Mouse (Mus musculus) G1E (cell line): ENCODE data around the gene Serbp1. TPM values are rescaled to one million over a fixed set of nuclear protein-coding genes. Genes with fewer than 3 reads are reported as not detected.

Source experiments
- ATAC-seq: 2 replicates; pipeline ENCODE4 v1.8.0; 2016; ENCODE audit warnings: mild to moderate bottlenecking; ENCODE audit not compliant: insufficient number of reproducible peaks, poor library complexity, low FRiP score, severe bottlenecking; ENCODE audit errors: extremely low read depth
- DNase-seq: peaks from one replicate; pipeline ENCODE4 v3.0.0; 2012; ENCODE audit warnings: low spot score
- H3K27me3 ChIP-seq: 2 replicates; pipeline ENCODE4 v1.6.1; 2012; ENCODE audit warnings: mild to moderate bottlenecking, low read length, inconsistent platforms; ENCODE audit not compliant: insufficient read depth
- H3K36me3 ChIP-seq: replicated peaks from 2 replicates; pipeline ENCODE3; 2012; ENCODE audit warnings: mild to moderate bottlenecking, inconsistent platforms
- H3K4me1 ChIP-seq: 2 replicates; pipeline ENCODE4 v1.6.1; 2012; ENCODE audit warnings: low read depth, low read length, inconsistent platforms, mixed read lengths; ENCODE audit not compliant: insufficient read depth
- H3K4me3 ChIP-seq: 2 replicates; pipeline ENCODE4 v1.5.1; 2012; ENCODE audit warnings: low read depth, mild to moderate bottlenecking, inconsistent platforms, low read length, moderate library complexity, mixed read lengths
- H3K9me3 ChIP-seq: replicated peaks from 2 replicates; pipeline ENCODE4 v1.6.1; 2012; ENCODE audit warnings: inconsistent platforms
- CTCF ChIP-seq: IDR thresholded peaks from 2 replicates; pipeline ENCODE4 v1.5.1; 2012; ENCODE audit warnings: low read depth, low read length, inconsistent platforms, mixed read lengths
- GATA1 ChIP-seq: IDR thresholded peaks from 2 replicates; pipeline ENCODE4 v1.6.1; 2012; ENCODE audit warnings: borderline replicate concordance, low read length, inconsistent platforms, mixed read lengths
- GATA2 ChIP-seq: IDR thresholded peaks from 2 replicates; pipeline ENCODE4 v1.6.1; 2012; ENCODE audit warnings: low read depth, low read length, inconsistent platforms, borderline replicate concordance
- POLR2AphosphoS5 ChIP-seq: IDR thresholded peaks from 2 replicates; pipeline ENCODE4 v1.6.1; 2012; ENCODE audit warnings: low read depth, low read length, inconsistent platforms; ENCODE audit not compliant: insufficient replicate concordance
- TAL1 ChIP-seq: conservative IDR thresholded peaks from 2 replicates; pipeline ENCODE4 v1.6.1; 2012; ENCODE audit warnings: low read depth, low read length, inconsistent platforms, mixed read lengths
- polyA plus RNA-seq: library from polyadenylated mRNA; stranded (reverse); fragments of >175 nt; gene quantifications from 2 replicates; pipeline ENCODE4 v1.2.3, GENCODE M21; 2012
- total RNA-seq, 2 experiments: library from RNA; stranded (forward) in 1 of 2; stranded (reverse) in 1 of 2; fragments of 200-1000 nt in 1 of 2; fragments of >200 nt in 1 of 2; fragmentation: Nextera tagmentation in 1 of 2; gene quantifications; 2 replicates each; pipeline ENCODE4 v1.2.3; 2014 to 2017

Gene Serbp1
- total and polyA plus RNA-seq, 3 experiments = 1,171 to 2,449 (median 1,473) TPM

DNA sequence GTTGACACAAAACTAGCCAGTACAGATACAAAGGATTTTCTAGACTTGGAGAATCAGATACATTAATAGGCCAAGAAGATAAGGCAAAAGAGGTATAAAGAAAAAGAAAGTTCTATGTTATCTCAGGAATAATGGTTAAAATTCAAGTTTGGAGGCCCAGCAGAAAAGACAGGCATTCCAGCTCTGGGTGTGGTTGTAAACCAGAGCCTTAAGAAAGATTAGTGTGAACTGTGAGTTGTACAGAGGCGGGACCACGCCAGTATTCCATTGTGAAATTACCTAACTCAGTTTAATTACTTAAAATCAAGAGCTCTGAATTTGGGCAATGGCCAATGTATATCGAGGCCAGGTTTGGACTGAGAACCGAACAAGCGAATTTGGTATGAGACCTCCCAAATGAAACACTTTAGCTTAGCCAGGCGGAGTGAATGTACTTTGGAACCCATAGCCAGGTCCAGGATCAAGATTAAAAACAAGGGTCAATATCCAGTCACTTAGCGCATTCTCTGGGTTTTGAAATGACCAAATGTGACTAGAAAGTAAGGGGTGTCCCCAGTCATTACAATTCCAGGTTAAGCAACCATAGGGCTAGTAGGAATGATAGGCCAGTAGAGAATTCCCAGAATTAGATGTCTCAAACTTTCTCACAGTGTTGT, 5.9 kb downstream of the Serbp1 start:
- DNase-seq (no peak), ATAC-seq (no peak)
- no peaks in the 10 kb centered on the region for H3K4me1 ChIP-seq
- TF ChIP-seq GATA1 (no peak), CTCF (no peak), GATA2 (no peak), TAL1 (no peak), POLR2AphosphoS5 (no peak)
- no peak overlapping the region for H3K4me3 ChIP-seq
- no peaks in the 10 kb centered on the region for H3K9me3 ChIP-seq
- no peaks in the 10 kb centered on the region for H3K36me3 ChIP-seq
- peaks cover 17% of the 10 kb centered on the region for H3K27me3 ChIP-seq

DNA sequence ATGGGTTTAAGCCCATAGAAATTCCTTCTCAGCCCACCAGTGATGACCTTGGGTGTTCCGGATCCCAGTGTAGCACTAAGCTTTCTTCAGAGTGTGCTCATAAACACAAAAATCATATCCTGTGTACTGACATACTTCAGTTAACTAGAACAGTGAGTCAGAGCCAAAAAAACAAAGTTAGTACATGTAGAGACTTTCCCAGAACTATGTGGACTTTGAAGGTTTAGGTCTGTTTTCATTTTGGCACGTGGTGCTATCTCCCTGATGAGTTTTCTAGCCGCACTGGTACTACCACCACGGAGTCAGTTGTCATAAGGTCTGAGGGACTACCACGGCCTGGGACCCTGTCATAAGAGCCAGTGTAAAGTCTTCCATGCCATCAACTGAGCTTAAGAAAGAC, 6.5 kb downstream of the Serbp1 start:
- Histone ChIP-seq H3K9me3 (no peaks in the 10 kb centered on the region), H3K4me3 (no peak overlapping the region), H3K36me3 (no peaks in the 10 kb centered on the region), H3K27me3 (peaks cover 17% of the 10 kb centered on the region), H3K4me1 (no peaks in the 10 kb centered on the region)
- DNase-seq (no peak), ATAC-seq (no peak)
- no peak for TF ChIP-seq POLR2AphosphoS5

DNA sequence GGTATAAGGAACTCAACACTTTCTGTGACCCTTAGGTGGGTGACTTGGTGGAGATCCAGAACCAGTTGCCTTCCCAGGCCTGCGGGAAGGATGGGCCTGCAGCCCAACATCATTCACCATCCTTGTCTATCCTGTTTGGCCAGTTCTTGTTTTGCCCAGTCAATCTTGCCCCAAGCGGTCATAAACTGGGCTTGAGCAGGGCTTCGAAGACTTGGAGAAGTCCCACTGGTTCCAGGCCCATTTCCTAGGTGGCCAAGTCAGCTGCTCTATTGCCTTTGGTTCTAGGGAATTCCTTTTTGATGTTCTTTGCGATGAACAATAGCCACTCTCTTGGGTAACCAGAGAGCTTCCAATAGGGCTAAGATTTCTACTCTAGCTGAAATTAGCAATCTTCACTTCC, 13.1 kb downstream of the Serbp1 start:
- no peak for DNase-seq
- no peak for TF ChIP-seq POLR2AphosphoS5
- no peak for TF ChIP-seq GATA1
- no peak for TF ChIP-seq CTCF
- no peak for TF ChIP-seq GATA2
- no peak for TF ChIP-seq TAL1
- no peak overlapping the region for H3K4me3 ChIP-seq
- H3K4me1 ChIP-seq = no peaks in the 10 kb centered on the region
- no peaks in the 10 kb centered on the region for H3K36me3 ChIP-seq
- H3K9me3 ChIP-seq = no peaks in the 10 kb centered on the region
- no peak for ATAC-seq
- H3K27me3 ChIP-seq = peaks cover 40% of the 10 kb centered on the region

GRCm38 (mm10) chr6:67264935-67265334, 27.0 kb downstream of the Serbp1 start:
- Histone ChIP-seq H3K9me3 (no peaks in the 10 kb centered on the region), H3K27me3 (no peaks in the 10 kb centered on the region), H3K36me3 (peaks cover 9% of the 10 kb centered on the region), H3K4me1 (peaks cover 15% of the 10 kb centered on the region), H3K4me3 (no peak overlapping the region)
- no peak for TF ChIP-seq CTCF
- TF ChIP-seq GATA2 = no peak
- TF ChIP-seq POLR2AphosphoS5 = no peak
- TF ChIP-seq TAL1 = no peak
- no peak for TF ChIP-seq GATA1
- ATAC-seq (no peak), DNase-seq (peak; percentile 4)

DNA sequence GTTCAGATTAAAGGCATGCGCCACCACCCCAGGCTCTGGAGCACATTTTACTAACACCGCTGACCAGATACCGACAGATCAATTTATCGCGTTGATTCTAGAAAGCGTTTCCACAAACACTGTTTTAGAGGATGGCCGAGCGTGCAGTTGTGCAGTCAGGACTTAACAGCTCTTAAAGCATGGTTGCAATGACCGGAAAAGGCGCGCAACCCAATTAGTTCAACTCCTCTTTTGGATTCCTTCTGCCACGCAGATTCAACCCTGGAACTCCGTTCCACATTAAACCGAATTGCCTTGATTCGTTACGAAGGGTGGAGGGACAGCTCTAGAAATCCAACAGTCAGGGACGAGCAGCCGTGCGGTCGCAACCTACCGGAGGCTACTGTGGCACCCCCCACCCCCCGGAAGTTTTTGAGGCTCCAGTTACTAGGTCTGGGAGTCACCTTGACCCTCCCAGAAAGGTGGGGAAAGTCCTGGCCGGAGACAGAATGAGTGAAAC, 28.2 kb downstream of the Serbp1 start:
- Histone ChIP-seq H3K36me3 (peaks cover 9% of the 10 kb centered on the region), H3K4me3 (peak overlapping the region; percentile 96), H3K9me3 (no peaks in the 10 kb centered on the region), H3K27me3 (no peaks in the 10 kb centered on the region), H3K4me1 (peaks cover 20% of the 10 kb centered on the region)
- ATAC-seq (peak; percentile 51), DNase-seq (peak; percentile 58)
- TF ChIP-seq POLR2AphosphoS5 (0 out of 2 replicates have a peak, but pooled peaks have one; percentile 28), GATA1 (no peak)

- Histone ChIP-seq H3K9me3 (no peaks in the 10 kb centered on the region), H3K27me3 (no peaks in the 10 kb centered on the region), H3K36me3 (peaks cover 15% of the 10 kb centered on the region), H3K4me1 (peaks cover 23% of the 10 kb centered on the region), H3K4me3 (peak overlapping the region; percentile 96)
- DNase-seq (peak; percentile 82), ATAC-seq (peak; percentile 84)
- no peak for TF ChIP-seq GATA1
- no peak for TF ChIP-seq GATA2
- TF ChIP-seq TAL1 = no peak
- no peak for TF ChIP-seq CTCF
- no peak for TF ChIP-seq POLR2AphosphoS5
Measured at GRCm38 (mm10) chr6:67266664-67267407, 28.9 kb downstream of the Serbp1 start.
